Mouse (Mus musculus) thymus, adult 2 months (tissue): ENCODE measurements around the gene Cbl.

Experiments
- CTCF ChIP-seq: fragments of 200-500 bp; IDR thresholded peaks from 2 replicates; pipeline ENCODE4 v1.5.1; 2012; ENCODE audit warnings: mild to moderate bottlenecking, control low read depth, low read length, moderate library complexity, borderline replicate concordance; ENCODE audit not compliant: control insufficient read depth, poor library complexity, insufficient read depth; ENCODE audit errors: extremely low read depth
- POLR2A ChIP-seq: fragments of 200-500 bp; IDR thresholded peaks from 2 replicates; pipeline ENCODE4 v1.6.1; 2012; ENCODE audit warnings: mild to moderate bottlenecking, low read length, control low read depth, moderate library complexity; ENCODE audit not compliant: control insufficient read depth, poor library complexity, insufficient read depth; ENCODE audit errors: extremely low read depth

DNA sequence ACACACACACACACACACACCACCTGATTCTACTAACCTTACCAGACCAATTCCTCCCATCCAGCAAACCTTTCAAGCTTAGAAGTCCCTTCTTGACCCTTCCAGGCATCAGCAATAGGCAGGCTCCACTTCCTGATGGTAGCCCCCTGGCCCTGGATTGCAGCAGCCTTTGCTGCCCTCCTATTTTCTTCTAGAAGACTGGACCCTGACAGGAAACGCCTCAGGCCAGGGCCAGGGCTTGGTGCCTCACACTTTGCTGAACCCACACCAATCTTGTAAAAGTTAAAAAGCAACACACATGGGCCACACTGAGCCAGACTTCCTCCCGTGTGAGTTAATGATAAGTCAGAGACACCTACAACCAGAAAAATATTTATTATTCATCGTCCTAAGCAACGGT lies 3.3 kb upstream of the Cbl start:
- TF ChIP-seq CTCF = no peak
- TF ChIP-seq POLR2A = no peak
